15 mouse cellular contexts compared by ENCODE assay signal in genomic region chr14:14486356-14486755, GRCm38 (mm10).
"Had no signal": no experiment of that assay in that cellular context is flagged by ENCODE, and none has a peak within 500 bp of the region (broad histone marks: within the 10 kb centered on the region; RNA-seq: fewer than 3 reads in every experiment).

No protein-coding gene starts in this region.

- H3K27ac ChIP-seq: lung, embryonic 15.5 days; macrophage; midbrain, embryonic 13.5 days; midbrain, embryonic 15.5 days; neural tube, embryonic 12.5 days had no signal

- ATAC-seq: liver, postnatal 0 days; lung, postnatal 0 days; midbrain, embryonic 13.5 days; midbrain, embryonic 15.5 days had no signal

- H3K4me3 ChIP-seq: lung, embryonic 15.5 days; megakaryocyte, embryonic 14.5 days; midbrain, embryonic 13.5 days; midbrain, embryonic 15.5 days; neural tube, embryonic 12.5 days had no signal

- DNase-seq: liver, postnatal 0 days; lung, adult 2 months; lung, postnatal 14 days; lung, postnatal 36 days; right cerebral cortex, postnatal 14 days; thymus, adult 2 months; thymus, postnatal 25 days; thymus, postnatal 4 days had no signal
